Mouse (Mus musculus) thymus, postnatal 4 days (tissue): ENCODE measurements at regions not wholly inside any gene's neighbourhood (a gene's known extent, or its start where the extent isn't known, plus 50 kb on each side); places are given as distances from the start of the nearest gene placed in this dataset.
"Not testable (repeated sequence)": the region's sequence is repeated elsewhere in the genome, so short reads cannot be mapped to it uniquely, and the experiment has no call there.

Experiments
- DNase-seq: peaks from one replicate; pipeline ENCODE4 v3.0.0; 2021

GRCm38 (mm10) chr2:17946047-17946446 is 50.7 kb downstream of the H2al2a start:
- DNase-seq: peak; percentile 10

DNA sequence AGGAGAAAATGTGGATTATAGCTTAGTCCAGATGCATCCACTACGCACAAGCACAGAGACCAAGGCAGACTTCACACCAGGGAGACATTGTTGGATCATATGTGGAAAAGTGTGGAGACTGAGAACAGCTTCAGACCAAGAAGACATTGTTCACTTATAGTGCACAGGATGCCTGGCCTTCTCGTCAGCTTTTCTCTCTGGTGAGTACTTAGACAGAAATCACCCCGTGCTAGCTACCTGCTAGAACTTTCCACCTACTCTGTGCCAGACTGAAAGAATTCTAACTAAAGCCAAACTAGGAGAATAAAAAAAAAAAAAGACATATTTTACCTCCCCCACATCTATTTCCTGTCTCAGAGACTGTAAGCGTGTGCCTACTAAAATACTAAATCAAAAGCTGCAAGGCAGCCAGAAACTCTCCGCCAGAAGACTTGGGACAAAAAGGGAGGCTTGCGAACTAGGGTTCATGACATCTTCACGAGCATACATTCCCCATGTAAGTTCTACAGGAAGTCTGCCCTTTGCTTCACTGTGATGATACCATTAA is 51.3 kb downstream of the H2al2a start:
- DNase-seq: no peak

DNA sequence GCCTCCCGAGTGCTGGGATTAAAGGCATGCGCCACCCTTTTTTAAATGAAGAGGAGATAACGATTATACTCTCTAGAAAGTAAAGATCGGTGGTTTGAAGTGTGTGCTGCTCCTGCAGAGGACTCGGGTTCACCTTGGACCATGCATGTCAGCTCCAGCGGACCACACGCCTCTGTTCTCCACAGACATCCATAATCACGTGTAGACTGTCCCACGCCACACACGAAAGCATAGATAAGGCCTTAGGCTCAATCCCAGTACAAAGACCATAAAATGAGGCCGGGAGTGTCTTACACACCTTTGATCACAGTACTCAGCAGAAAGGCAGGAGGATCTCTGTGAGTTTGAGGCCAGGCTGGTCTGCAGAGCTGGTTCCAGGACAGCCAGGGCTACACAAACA is 53.3 kb downstream of the H2al2a start:
- no peak for DNase-seq

GRCm38 (mm10) chr2:17942528-17943387 is 54.0 kb downstream of the H2al2a start:
- DNase-seq: peak; percentile 47

DNA sequence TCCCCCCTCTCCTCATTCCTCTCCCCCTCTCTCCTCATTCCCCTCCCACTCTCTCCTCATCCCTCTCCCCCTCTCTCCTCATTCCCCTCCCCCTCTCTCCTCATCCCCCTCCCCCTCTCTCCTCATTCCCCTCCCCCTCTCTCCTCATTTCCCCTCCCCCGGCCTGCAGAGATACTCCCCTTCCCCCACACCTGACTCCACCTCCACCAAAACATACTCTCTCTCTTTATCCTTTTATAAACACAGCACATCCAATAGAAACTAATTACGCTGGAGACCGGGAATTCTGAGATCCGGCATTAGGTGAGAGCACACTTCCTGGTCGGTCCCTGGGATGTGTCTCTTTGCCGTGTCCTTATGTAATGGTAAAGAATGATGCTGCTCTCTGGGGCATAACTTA is 54.8 kb downstream of the H2al2a start:
- DNase-seq: no peak

GRCm38 (mm10) chr2:17939857-17940848 is 56.6 kb downstream of the H2al2a start:
- DNase-seq: not testable (repeated sequence)

DNA sequence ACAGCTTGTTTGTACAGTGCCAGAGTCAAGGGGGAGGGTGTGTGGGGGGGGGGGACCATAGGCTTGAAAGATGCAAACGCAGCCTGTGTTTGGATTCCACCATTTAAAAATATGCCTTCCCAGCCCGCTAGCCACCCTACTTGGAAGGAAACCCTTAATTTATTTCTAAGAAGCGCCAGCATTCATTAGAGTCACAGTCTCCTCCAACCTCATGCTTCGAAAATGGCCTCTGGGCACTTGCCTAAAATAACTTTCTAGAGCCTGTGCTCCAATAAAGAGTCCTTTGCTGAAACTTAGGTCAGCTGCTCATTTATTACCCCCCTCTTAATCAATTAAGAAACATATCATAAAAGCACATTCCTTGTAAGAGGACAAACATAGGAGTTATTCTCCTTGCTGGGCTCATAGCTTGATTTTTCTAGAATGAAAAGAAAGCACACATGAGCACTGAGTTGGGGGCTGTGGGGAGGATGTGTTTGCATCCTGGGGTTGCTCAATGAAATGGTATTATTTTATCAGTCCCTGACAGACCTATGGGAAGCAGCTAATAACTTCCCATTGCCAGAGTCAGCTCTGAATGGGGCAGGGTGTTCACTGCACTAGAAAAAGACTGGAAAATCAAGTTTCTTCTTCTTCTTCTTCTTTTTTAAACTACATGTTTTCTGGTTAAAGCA is 57.4 kb downstream of the H2al2a start:
- DNase-seq: no peak

DNA sequence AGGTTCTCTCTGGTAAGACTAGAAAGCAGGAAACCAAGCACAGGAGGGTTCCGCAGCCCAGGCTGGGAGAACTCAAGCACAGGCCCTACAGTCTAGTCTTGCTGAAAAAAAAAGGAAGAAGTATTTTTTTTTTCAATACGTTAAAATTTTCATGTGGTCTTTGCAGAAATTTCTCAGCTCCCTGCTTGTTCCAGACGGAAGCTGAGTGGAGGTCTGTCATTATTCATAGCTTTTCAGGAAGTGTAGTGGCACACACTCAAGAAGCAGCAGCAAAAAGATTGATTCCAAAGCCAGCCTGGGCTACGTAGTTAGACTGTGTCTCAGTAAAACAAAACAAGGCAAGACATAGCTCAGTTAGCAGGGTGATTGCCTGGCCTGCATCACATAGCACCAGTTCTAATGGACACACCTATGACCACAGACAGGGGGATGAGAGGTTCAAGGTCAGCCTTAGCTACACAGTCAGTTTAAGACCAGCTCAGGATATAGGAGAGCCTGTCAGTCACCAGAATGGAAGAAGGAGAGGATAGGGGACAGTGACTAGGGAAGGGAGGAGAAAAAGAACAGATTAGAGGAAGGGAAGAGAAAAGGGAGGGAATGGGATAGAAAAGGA is 60.1 kb downstream of the H2al2a start:
- DNase-seq: no peak

DNA sequence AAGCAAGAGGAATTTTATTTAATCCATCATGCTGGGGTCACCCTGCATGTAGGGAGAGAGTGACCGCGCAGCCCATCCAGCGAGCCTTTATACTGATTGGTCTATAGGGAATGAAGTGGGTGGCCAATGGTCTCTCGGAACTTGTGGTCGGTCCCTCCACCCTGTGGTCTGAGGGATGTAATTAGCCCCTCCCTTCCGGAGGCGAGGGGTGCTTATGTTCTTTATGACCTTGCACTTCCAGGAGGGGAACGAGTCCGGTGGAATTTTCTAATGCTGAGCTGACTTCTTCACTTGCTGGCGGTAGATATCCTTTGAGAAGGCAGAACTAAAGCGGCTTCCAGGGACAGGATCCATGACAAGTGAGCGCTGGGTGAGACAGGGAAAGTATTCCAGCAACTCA is 60.8 kb downstream of the H2al2a start:
- DNase-seq: no peak

DNA sequence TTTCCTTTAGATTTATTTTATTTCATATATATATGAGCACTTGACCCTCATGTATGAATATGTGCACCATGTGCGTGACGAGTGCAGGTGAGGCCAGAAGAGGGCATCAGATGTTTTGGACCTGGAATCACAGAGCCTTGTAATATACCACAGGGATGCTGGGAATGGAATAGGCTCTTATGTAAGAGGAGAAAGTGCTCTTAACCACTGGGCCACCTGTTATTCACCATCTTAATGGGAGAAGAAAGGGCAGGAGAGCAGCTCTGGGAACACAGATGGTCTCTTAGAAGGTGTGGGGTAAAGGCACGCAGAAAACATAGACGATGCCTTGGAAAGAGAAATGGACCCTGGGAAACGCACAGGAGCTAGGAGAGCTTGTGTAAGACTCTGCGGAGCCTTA is 61.3 kb downstream of the H2al2a start:
- DNase-seq: no peak

DNA sequence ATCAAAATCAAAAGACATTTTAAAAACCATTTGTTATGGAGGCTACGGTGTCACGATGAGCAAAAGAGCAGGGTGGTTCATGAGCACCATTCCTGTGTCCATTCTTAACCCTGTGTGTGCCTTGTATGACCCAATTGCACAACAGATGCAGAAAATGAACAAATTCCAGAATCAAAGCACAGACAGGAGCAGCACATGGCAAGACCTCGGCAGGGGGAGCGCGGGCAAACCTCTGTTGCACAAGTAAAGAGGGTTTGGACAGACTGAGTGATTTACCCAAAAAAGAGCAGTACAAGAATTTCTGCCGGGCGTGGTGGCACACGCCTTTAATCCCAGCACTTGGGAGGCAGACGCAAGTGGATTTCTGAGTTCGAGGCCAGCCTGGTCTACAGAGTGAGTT is 62.1 kb downstream of the H2al2a start:
- no peak for DNase-seq

GRCm38 (mm10) chr2:17932932-17933790 is 63.6 kb downstream of the H2al2a start:
- DNase-seq: no peak

DNA sequence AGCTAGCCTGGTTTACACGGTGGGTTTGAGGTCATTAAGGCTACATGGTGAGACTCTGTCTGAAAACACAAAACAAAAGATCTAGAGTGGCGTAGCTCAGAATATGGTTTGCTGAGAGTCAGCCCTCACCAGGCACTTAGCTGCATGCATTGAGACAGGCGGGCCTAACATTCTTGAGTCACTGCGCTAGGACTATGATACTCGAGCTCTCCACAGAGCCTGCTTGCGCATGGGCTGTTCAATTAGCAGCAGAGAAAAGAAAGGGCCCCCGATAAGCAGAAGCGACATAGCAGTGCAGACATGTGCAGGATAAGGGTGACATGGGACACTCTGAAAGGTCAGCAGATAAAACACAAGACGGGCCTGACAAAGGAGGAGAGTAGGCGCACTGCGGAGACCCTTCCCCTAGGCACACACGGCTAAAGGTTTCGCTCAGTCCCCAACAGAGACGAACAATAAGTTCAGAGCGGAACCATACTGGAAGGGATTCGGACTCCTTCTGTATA is 64.3 kb downstream of the H2al2a start:
- DNase-seq: no peak

DNA sequence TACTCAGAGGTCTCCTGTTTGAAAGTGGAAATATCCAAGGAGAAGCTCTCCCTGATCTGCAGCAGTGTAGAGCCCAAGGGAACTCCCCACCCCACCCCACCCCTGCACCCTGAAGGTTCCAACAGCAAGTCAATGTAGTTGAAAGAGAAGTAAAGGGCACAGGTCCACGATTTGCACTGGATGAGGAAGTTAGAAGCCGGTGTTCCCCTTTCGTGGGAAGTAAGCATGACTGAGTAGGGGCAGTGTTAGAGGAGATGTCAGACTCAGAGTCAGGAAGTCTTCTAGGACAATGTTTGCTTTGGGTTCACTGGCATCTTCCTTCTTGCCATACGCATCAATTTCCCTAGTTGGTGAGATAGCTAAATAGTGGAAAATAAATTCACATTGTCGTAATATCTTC is 64.9 kb downstream of the H2al2a start:
- no peak for DNase-seq

GRCm38 (mm10) chr2:17918861-17919648 is 77.7 kb downstream of the H2al2a start:
- no peak for DNase-seq

DNA sequence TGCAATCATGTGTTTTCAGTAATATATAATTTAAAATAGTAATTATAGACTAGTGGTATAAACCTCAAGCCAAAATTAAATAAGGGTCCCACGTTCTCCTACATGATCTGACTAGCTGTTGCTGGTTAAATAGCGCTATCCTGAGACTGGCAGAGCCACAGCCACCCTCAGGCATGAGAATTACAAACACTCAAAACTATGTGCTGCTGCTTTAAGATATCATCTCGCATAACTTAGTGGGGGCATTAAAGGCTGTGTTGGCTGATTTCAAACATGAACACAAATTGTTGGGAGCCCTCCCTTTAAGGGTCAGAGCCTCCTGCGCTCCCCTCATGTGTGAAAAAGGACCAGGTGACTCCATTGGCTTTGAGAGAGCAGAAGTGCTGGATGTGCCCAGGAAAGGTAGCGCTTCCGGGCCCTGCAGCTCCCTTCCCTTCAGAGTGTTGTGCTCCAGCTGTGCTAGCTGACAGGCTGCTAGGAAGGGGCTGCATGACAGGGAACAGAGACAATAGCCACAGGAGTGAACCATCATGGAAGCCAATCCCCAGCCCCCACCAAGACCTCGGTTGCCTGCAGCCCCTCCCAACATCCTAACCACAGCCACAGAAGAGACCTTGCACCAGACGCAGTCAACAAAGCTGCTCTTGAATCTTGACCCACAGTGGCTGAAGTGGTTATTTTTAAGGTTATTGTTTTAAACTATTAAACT is 79.4 kb downstream of the H2al2a start:
- DNase-seq: no peak

GRCm38 (mm10) chr2:17902616-17903015 is 94.1 kb downstream of the H2al2a start:
- DNase-seq: no peak

- DNase-seq: no peak
Measured at GRCm38 (mm10) chr2:17900202-17900601, 96.6 kb downstream of the H2al2a start.

DNA sequence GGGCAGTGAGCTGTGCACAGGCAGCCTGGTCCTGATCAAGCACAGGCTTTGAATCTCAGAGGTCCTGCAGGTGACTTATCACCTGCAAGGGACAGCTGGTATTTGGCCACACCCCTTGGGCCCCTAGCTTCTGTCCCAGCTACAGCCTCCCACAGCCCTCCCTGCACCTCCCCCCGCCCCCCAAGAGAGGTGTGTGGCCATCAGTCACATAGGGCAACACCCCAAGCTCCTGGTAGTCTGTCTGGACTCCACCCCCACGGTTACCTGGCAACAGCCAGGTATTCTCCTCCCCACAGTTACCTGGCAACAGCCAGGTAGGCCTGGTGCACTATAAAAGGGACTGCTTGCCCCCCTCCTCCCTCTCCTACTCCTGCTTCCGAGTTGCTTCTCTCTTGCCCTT is 98.0 kb downstream of the H2al2a start:
- DNase-seq: no peak

DNA sequence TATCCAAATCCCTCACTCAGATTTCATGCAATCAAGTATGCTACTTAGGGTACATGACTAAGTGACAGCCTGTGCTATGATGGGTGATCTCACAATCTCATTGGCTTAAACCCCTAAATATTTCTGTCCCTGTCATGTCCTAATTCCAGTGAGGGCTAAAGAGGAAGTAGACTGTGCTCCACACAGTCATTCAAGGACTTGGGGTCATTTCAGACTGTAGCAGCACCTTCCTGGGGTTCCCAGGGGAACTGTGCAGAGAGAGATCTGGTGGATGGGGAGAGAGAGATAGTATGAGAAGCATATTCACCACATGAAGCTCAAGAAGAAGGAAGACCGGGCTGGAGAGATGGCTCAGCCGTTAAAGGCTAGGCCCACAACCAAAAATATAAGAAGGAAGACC is 100.7 kb downstream of the H2al2a start:
- DNase-seq: no peak
